ENCODE assay signal across 13 mouse cellular contexts in genomic region chr15:99806171-99806570, GRCm38 (mm10). TPM values are rescaled to one million over a fixed set of nuclear protein-coding genes. Genes with fewer than 3 reads are reported as not detected.
DNase-seq lines count a peak whose midpoint lies in the region; ATAC-seq lines count a peak whose summit lies in the region.
"Had no signal": no experiment of that assay in that cellular context is flagged by ENCODE, and none has a peak within 500 bp of the region (broad histone marks: within the 10 kb centered on the region; RNA-seq: fewer than 3 reads in every experiment).

No protein-coding gene starts in this region.

- no peak overlapping the region for H3K4me2 ChIP-seq in neural tube, embryonic 15.5 days
- H3K4me2 ChIP-seq in forebrain, embryonic 14.5 days (ENCODE audit: low read length), result no peak overlapping the region
- H3K4me2 ChIP-seq: intestine, embryonic 15.5 days; lung, embryonic 15.5 days had no signal

- 20% methylated on average over 7 of the region's 7 CpGs for WGBS in neural tube, embryonic 15.5 days
- WGBS in forebrain, embryonic 14.5 days, result 16% methylated on average over 7 of the region's 7 CpGs

- DNase-seq in neural tube, embryonic 10.5 days (ENCODE audit: extremely low spot score, low spot score), result peak; percentile 42
- DNase-seq in ZHBTc4 (ENCODE audit: low read depth, low spot score), result peak; percentile 73
- peak; percentile 42 for DNase-seq in forebrain, embryonic 14.5 days (ENCODE audit: low spot score)
- DNase-seq in thymus, postnatal 36 days, result no peak
- no peak for DNase-seq in right cerebral cortex, postnatal 4 days
- DNase-seq in frontal cortex, postnatal 14 days (ENCODE audit: low spot score in 2 of 2), result no peak
- DNase-seq: cerebellum, postnatal 36 days; heart, adult 18-20 months; heart, postnatal 14 days; kidney, postnatal 14 days had no signal

- H3K36me3 ChIP-seq in neural tube, embryonic 15.5 days, result peaks cover 8% of the 10 kb centered on the region; the same call in 1 of the 2 replicates
- peaks cover 12% of the 10 kb centered on the region for H3K36me3 ChIP-seq in forebrain, embryonic 14.5 days (ENCODE audit: control insufficient read depth, insufficient read depth, low read length)

- ATAC-seq in neural tube, embryonic 15.5 days (ENCODE audit: low FRiP score), result no peak
- ATAC-seq in forebrain, embryonic 14.5 days, result no peak
- ATAC-seq: intestine, embryonic 15.5 days had no signal

- peaks cover 47% of the 10 kb centered on the region for H3K4me1 ChIP-seq in neural tube, embryonic 15.5 days
- H3K4me1 ChIP-seq in forebrain, embryonic 14.5 days (ENCODE audit: control insufficient read depth, insufficient read depth, low read length), result peaks cover 23% of the 10 kb centered on the region

- no peak overlapping the region for H3K27ac ChIP-seq in neural tube, embryonic 15.5 days (replicated peaks)
- peak overlapping the region; percentile 54 for H3K27ac ChIP-seq in forebrain, embryonic 14.5 days (ENCODE audit: low read depth, low read length)
- H3K27ac ChIP-seq: intestine, embryonic 15.5 days; lung, embryonic 15.5 days had no signal

- H3K9ac ChIP-seq in neural tube, embryonic 15.5 days (replicated peaks), result no peak overlapping the region
- no peak overlapping the region for H3K9ac ChIP-seq in forebrain, embryonic 14.5 days (ENCODE audit: low read length)
- H3K9ac ChIP-seq: intestine, embryonic 15.5 days; lung, embryonic 15.5 days had no signal

- no peaks in the 10 kb centered on the region for H3K9me3 ChIP-seq in neural tube, embryonic 15.5 days (replicated peaks)
- H3K9me3 ChIP-seq in forebrain, embryonic 14.5 days (replicated peaks; ENCODE audit: control insufficient read depth, low read length), result no peaks in the 10 kb centered on the region
- H3K9me3 ChIP-seq: intestine, embryonic 15.5 days; lung, embryonic 15.5 days had no signal

- no peaks in the 10 kb centered on the region for H3K27me3 ChIP-seq in neural tube, embryonic 15.5 days (replicated peaks)
- H3K27me3 ChIP-seq in forebrain, embryonic 14.5 days (replicated peaks; ENCODE audit: control insufficient read depth, insufficient read depth, low read length), result no peaks in the 10 kb centered on the region
- H3K27me3 ChIP-seq: intestine, embryonic 15.5 days; lung, embryonic 15.5 days had no signal

- no peak overlapping the region for H3K4me3 ChIP-seq in neural tube, embryonic 15.5 days (replicated peaks)
- H3K4me3 ChIP-seq in forebrain, embryonic 14.5 days (ENCODE audit: low read depth, low read length), result no peak overlapping the region
- H3K4me3 ChIP-seq: intestine, embryonic 15.5 days; lung, embryonic 15.5 days had no signal

RNA-seq across cellular contexts. Expression of gene Cers5, which starts 33.5 kb away (rescaled TPM):
- polyA plus RNA-seq in neural tube, embryonic 15.5 days (2015; fragmentation: Nextera tagmentation; extraction: Ambion mirVana), result 82.2 and 92.1 TPM in 2 replicates
- polyA plus RNA-seq in forebrain, embryonic 14.5 days (2014; fragmentation: Nextera tagmentation; extraction: Ambion mirVana), result 71.9 and 72.5 TPM in 2 replicates

Comparison
In these comparisons a context has a peak if more than half of its experiments do, and no peak if none do; other contexts are left out.
1. DNase-seq: peak in neural tube, embryonic 10.5 days (single experiment), ZHBTc4 (single experiment) and forebrain, embryonic 14.5 days (single experiment); none in thymus, postnatal 36 days (0 of 2), right cerebral cortex, postnatal 4 days (single experiment) and frontal cortex, postnatal 14 days (0 of 2).